Mouse (Mus musculus) liver, embryonic 14.5 days (tissue): ENCODE results near the gene Sparcl1. TPM values are rescaled to one million over a fixed set of nuclear protein-coding genes. Genes with fewer than 3 reads are reported as not detected.

Experiments used
- ATAC-seq: fragments of 200-750 bp; cut with Nextera tagmentation; 2 replicates; pipeline ENCODE4 v1.8.0; 2017; ENCODE audit warnings: moderate number of reproducible peaks, mild to moderate bottlenecking, moderate library complexity; ENCODE audit not compliant: insufficient read depth
- DNase-seq, 3 experiments: peaks; one replicate each; pipeline ENCODE4 v3.0.0-alpha.2; 2012 to 2013; ENCODE audit warnings: low read depth in 3 of 3, low spot score in 3 of 3
- H3K27ac ChIP-seq: fragments of 300-500 bp; sonication (generic); 2 replicates; pipeline ENCODE4 v1.5.1; 2014; ENCODE audit warnings: moderate library complexity, mild to moderate bottlenecking, control low read depth, inconsistent platforms
- H3K27me3 ChIP-seq: fragments of 300-500 bp; sonication (generic); 2 replicates; pipeline ENCODE4 v1.6.1; 2014; ENCODE audit warnings: mild to moderate bottlenecking, low read length, moderate library complexity; ENCODE audit not compliant: control insufficient read depth, insufficient read depth
- H3K36me3 ChIP-seq: fragments of 300-500 bp; sonication (generic); replicated peaks from 2 replicates; pipeline ENCODE4 v1.6.1; 2014; ENCODE audit warnings: low read depth; ENCODE audit not compliant: control insufficient read depth, insufficient read depth
- H3K4me1 ChIP-seq, 2 experiments: fragments of 200-500 bp in 1 of 2; fragments of 300-500 bp in 1 of 2; sonication (generic) in 1 of 2; replicated peaks; 2 replicates each; pipeline ENCODE4 v1.6.1; 2012 to 2014; ENCODE audit warnings: antibody characterized with exemption in 1 of 2, inconsistent platforms in 1 of 2, low read length in 1 of 2; ENCODE audit not compliant: control insufficient read depth in 2 of 2, insufficient read depth in 2 of 2
- H3K4me2 ChIP-seq: fragments of 300-500 bp; sonication (generic); 2 replicates; pipeline ENCODE4 v1.6.1; 2014; ENCODE audit warnings: low read depth, mild to moderate bottlenecking, control low read depth, moderate library complexity
- H3K4me3 ChIP-seq, 2 experiments: fragments of 200-500 bp in 1 of 2; fragments of 300-500 bp in 1 of 2; sonication (generic) in 1 of 2; 2 replicates each; pipeline ENCODE4 v1.5.1; 2012 to 2014; ENCODE audit warnings: low read depth in 2 of 2, low read length in 2 of 2, mild to moderate bottlenecking in 2 of 2, control low read depth in 1 of 2, inconsistent platforms in 1 of 2, moderate library complexity in 1 of 2; ENCODE audit not compliant: insufficient read depth in 1 of 2
- H3K9ac ChIP-seq: fragments of 300-500 bp; sonication (generic); replicated peaks from 2 replicates; pipeline ENCODE4 v1.6.1; 2014; ENCODE audit warnings: mild to moderate bottlenecking, control low read depth, moderate library complexity
- H3K9me3 ChIP-seq: fragments of 300-500 bp; sonication (generic); 2 replicates; pipeline ENCODE4 v1.6.1; 2016; ENCODE audit warnings: low read length, mixed read lengths; ENCODE audit not compliant: control insufficient read depth
- CTCF ChIP-seq: IDR thresholded peaks from 2 replicates; pipeline ENCODE4 v1.5.1; 2016; ENCODE audit warnings: antibody characterized with exemption, low read depth, control low read depth
- EP300 ChIP-seq: IDR thresholded peaks from 2 replicates; pipeline ENCODE4 v1.6.1; 2016; ENCODE audit warnings: antibody characterized with exemption, low read depth
- WGBS: fragments of 180-500 bp; shearing (Covaris S2); extraction: QIAGEN DNeasy Blood & Tissue Kit; methylation state at CpG from one replicate; pipeline ENCODE4 v1.1.7; 2014; ENCODE audit not compliant: insufficient replicate concordance; 5-methylcytosine and 5-hydroxymethylcytosine counted together
- polyA plus RNA-seq, 2 experiments: library from polyadenylated mRNA; depleted of rRNA in 1 of 2; stranded (reverse) in 1 of 2; unstranded in 1 of 2; fragments of >200 nt; fragmentation: Nextera tagmentation in 1 of 2; extraction: Ambion mirVana in 1 of 2; gene quantifications; 2 replicates each; pipeline versions ENCODE4 v1.2.1 to v1.2.3; 2012 to 2014

The Sparcl1 gene
- polyA plus RNA-seq, 2 experiments = 1.0 to 1.4 TPM

DNA sequence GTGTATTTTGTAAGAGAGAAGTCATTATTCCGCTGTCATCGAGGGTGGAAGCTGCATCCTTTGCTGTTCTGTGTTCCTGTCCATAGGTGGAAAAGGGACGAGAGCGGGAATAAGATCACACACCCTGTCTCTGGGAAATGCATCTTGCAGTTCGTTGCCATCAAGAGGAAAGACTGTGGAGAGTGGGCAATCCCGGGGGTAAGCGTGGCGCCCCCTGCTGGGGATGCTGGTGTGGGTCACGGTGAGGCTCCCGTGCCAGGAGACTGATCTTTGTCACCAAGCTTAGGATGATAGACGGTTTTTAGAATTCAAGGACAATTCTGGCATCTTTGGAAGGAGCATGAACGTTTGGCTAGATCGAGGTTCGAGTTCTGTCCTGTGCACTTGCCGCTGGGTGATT, 55.5 kb downstream of the Sparcl1 start:
- no peak for DNase-seq

DNA sequence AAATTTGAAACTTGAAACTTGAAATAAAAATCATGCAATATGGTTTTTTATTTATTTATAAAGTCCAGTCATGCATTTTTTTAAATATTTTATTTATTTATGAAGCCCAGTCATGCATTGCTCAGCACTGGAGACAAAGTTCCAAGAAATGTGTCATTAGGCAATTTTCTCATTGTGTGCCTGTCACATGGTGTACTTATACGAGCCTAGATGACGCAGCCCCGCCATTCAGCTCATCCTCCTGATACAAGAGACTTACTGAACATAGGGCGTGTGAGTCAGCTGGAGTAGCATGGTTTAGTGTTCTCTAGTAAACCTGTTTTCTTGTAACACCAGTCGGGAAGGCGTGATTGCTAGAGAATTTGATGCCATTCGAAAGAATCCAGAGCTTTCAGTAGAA, 57.2 kb downstream of the Sparcl1 start:
- peaks cover 40% of the 10 kb centered on the region for H3K36me3 ChIP-seq
- H3K27me3 ChIP-seq = no peaks in the 10 kb centered on the region
- H3K4me3 ChIP-seq = no peak overlapping the region
- TF ChIP-seq CTCF = no peak
- TF ChIP-seq EP300 = no peak
- H3K9ac ChIP-seq = no peak overlapping the region
- peak overlapping the region; percentile 18 for H3K27ac ChIP-seq
- DNase-seq (no peak), ATAC-seq (no peak)
- peaks cover 26 to 42% of the 10 kb centered on the region in 2 experiments for H3K4me1 ChIP-seq
- H3K9me3 ChIP-seq = no peaks in the 10 kb centered on the region
- 79% methylated on average over 7 of the region's 7 CpGs for WGBS
- no peak overlapping the region for H3K4me2 ChIP-seq

More for the DNA sequence above, 55.5 kb downstream of the Sparcl1 start:
- no peak overlapping the region for H3K27ac ChIP-seq
- peaks cover 39% of the 10 kb centered on the region for H3K36me3 ChIP-seq
- no peak for ATAC-seq
- no peaks in the 10 kb centered on the region for H3K27me3 ChIP-seq
- peaks cover 40 to 52% of the 10 kb centered on the region in 2 experiments for H3K4me1 ChIP-seq
- WGBS = 60% methylated on average over 15 of the region's 15 CpGs
- no peak overlapping the region for H3K4me3 ChIP-seq
- no peaks in the 10 kb centered on the region for H3K9me3 ChIP-seq
- TF ChIP-seq CTCF (peak; percentile 91), EP300 (no peak)
- no peak overlapping the region for H3K9ac ChIP-seq
- no peak overlapping the region for H3K4me2 ChIP-seq

DNA sequence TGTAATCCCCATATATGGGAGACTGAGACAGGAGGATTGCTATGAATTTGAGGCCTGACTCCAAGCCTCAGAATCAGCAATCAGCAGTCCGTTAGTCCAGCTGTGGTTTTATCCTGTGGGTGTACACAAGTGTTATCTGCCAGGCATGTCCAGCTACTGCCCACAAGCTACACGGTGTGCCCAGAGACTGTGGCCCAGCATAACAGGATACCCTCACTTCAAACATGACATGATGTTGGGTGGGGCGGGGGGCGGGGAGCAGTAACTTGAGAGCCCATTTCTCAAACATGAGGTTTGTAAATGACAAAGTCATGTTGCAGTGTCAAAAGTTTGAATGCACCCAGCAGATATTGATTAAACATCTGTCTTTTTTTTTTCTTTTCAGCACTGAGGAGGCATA, 57.7 kb downstream of the Sparcl1 start:
- no peak for TF ChIP-seq EP300
- TF ChIP-seq CTCF = no peak
- WGBS = 29% methylated on average over 4 of the region's 4 CpGs
- Histone ChIP-seq H3K27me3 (no peaks in the 10 kb centered on the region), H3K4me2 (no peak overlapping the region), H3K4me1 (peaks cover 26 to 39% of the 10 kb centered on the region in 2 experiments), H3K27ac (peak overlapping the region; percentile 73), H3K9me3 (no peaks in the 10 kb centered on the region), H3K9ac (0 out of 2 replicates have a peak overlapping the region, but pooled peaks have one; percentile 7), H3K4me3 (no peak overlapping the region), H3K36me3 (peaks cover 40% of the 10 kb centered on the region)
- DNase-seq (no peak), ATAC-seq (no peak)

DNA sequence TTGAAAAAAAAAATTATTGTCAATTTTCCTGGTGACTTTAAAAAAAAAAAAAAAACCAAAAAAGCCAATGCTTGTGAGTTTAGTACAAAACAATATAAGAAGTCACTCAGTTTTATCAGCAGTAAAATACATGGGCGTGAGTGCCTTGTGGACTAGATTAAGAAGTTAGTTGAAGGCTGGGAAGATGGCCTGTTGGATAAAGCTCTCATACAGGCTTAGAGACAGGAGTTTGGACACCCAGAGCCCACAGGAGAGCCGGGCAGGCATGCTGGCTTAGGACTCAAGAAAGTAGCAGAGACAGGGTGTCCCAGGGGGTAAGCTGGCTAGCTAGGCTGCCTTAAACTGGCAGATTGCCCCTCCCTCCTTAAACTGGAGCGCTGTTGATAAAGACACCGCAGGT, 58.6 kb downstream of the Sparcl1 start:
- WGBS = 24% methylated on average over 4 of the region's 4 CpGs
- H3K9me3 ChIP-seq = no peaks in the 10 kb centered on the region
- ATAC-seq = peak; percentile 87
- peak; percentile 87 for TF ChIP-seq EP300
- no peak for TF ChIP-seq CTCF
- DNase-seq = peak; percentile 58 to 70 (median 62)
- H3K4me3 ChIP-seq = no peak overlapping the region
- peaks cover 38% of the 10 kb centered on the region for H3K36me3 ChIP-seq
- H3K4me2 ChIP-seq = peak overlapping the region; percentile 51
- H3K27me3 ChIP-seq = no peaks in the 10 kb centered on the region
- peak overlapping the region; percentile 19 for H3K9ac ChIP-seq
- peak overlapping the region; percentile 73 for H3K27ac ChIP-seq
- H3K4me1 ChIP-seq = peaks cover 26 to 38% of the 10 kb centered on the region in 2 experiments

DNA sequence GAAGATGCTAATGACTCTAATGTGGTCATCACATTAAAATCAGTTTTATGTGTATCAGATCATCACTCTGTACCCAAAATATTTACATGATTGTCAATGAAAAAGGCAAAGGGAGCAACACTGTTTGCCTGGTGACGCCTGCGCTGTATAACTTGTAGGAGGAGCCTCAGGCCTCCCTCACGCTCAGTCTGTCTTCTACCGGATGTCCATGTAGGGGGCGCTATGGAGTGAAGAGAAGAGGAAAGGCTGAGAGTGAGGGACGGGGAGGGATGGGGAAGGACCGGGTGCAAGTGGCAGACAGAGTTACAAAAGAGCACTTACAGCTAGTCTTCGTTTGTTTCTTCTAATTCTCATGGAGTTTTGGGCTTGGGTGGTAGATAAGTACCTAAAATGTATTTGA, 60.6 kb downstream of the Sparcl1 start:
- peak; percentile 87 for TF ChIP-seq CTCF
- no peak for TF ChIP-seq EP300
- no peak overlapping the region for H3K4me2 ChIP-seq
- peak; percentile 57 for ATAC-seq
- H3K27ac ChIP-seq = no peak overlapping the region
- H3K4me3 ChIP-seq = no peak overlapping the region
- no peaks in the 10 kb centered on the region for H3K9me3 ChIP-seq
- H3K9ac ChIP-seq = no peak overlapping the region
- whole genome bisulfite sequencing = 47% methylated on average over 8 of the region's 8 CpGs
- peaks cover 22% of the 10 kb centered on the region for H3K36me3 ChIP-seq
- peaks cover 30 to 45% of the 10 kb centered on the region in 2 experiments for H3K4me1 ChIP-seq
- DNase-seq = peak in 2 of 3 experiments; percentile 51 to 62
- H3K27me3 ChIP-seq = no peaks in the 10 kb centered on the region
